9 mouse cellular contexts compared by ENCODE assay signal in the genomic region with DNA sequence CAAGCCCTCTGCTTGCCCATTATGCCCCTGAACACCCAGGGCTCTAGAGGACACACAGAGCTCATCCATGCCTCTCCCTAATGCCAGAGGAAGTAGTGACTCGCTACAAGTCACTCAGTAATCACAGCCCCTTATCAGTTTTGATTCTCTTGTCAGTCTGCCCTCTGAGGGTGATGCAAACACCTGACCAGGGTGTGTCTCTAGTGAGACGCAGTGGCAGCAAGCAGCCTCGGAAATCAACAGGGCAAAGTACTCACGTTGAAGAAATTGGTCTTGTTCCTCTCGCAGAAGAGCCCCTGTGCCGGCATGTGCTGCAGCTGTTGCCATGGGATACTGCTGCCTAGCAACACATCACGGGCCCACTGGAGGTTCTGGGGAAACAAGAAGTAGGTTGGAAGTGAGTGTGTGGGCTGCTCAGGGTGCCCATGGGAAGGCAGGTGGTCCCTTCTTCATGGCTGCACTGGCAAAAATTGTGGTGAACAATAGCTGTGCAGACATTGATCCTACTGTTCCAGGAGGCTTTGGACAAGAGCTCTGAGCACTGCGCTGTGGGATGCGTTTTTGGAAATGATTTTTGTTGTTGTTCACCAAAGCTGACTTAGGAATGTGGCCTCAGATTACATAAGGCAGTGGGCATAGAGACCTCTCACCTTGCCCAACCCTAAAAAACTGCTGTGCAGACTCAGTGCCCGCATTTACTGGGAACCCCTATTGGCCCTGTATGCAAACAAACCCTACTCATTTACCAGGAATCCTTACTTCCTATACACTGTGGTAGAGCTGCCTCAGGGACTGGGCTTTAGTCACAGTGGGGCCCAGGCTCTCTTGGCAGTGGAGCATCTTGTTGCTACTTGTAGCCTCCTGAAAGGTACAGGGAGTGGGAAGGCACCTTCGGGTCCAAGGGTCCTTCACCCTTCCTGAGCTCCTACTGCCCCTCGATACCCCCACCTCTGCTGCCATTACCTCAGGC. TPM values are rescaled to one million over a fixed set of nuclear protein-coding genes. Genes with fewer than 3 reads are reported as not detected.
DNase-seq lines count a peak whose midpoint lies in the region; ATAC-seq lines count a peak whose summit lies in the region.
"Had no signal": no experiment of that assay in that cellular context is flagged by ENCODE, and none has a peak within 500 bp of the region (broad histone marks: within the 10 kb centered on the region; RNA-seq: fewer than 3 reads in every experiment).

No protein-coding gene starts in this region.

- H3K9ac ChIP-seq in neural tube, embryonic 14.5 days (replicated peaks; ENCODE audit: low read depth, low read length): no peak overlapping the region

- 45% methylated on average over 12 of the region's 12 CpGs for WGBS in neural tube, embryonic 14.5 days

- peaks cover 17% of the 10 kb centered on the region for H3K4me1 ChIP-seq in neural tube, embryonic 14.5 days (ENCODE audit: control insufficient read depth, insufficient read depth, low read length)

- H3K4me3 ChIP-seq in neural tube, embryonic 14.5 days (ENCODE audit: low read depth, low read length): no peak overlapping the region
- H3K4me3 ChIP-seq: erythroblast, embryonic 14.5 days had no signal

- peak overlapping the region; percentile 28 for H3K27ac ChIP-seq in neural tube, embryonic 14.5 days (ENCODE audit: low read depth, low read length)

- H3K9me3 ChIP-seq in neural tube, embryonic 14.5 days (ENCODE audit: control insufficient read depth, low read length): no peaks in the 10 kb centered on the region

- peak; percentile 26; the same call in 1 of the 2 replicates for ATAC-seq in granulocyte monocyte progenitor cell, adult 5-6 weeks (replicated peaks; ENCODE audit: poor library complexity, severe bottlenecking)
- peak; percentile 91 for ATAC-seq in neural tube, embryonic 14.5 days (ENCODE audit: low read depth)

- H3K4me2 ChIP-seq in neural tube, embryonic 14.5 days (ENCODE audit: low read depth, low read length): no peak overlapping the region

- H3K36me3 ChIP-seq in neural tube, embryonic 14.5 days (ENCODE audit: control insufficient read depth, insufficient read depth, low read length): peaks cover 5% of the 10 kb centered on the region; the same call in 1 of the 2 replicates

- H3K27me3 ChIP-seq in neural tube, embryonic 14.5 days (ENCODE audit: control insufficient read depth, insufficient read depth, low read length): no peaks in the 10 kb centered on the region

- peak; percentile 86 for DNase-seq in heart, adult 11 months
- DNase-seq in heart, adult 9 months (ENCODE audit: low spot score in 2 of 2): no peak
- peak; percentile 73 to 89 for DNase-seq in left cerebral cortex, adult 8-10 months (ENCODE audit: low spot score in 2 of 2)
- DNase-seq in thymus, postnatal 0 days (ENCODE audit: low spot score): no peak
- DNase-seq in urinary bladder, postnatal 36 days (ENCODE audit: low spot score in 2 of 2): no peak
- no peak for DNase-seq in ovary, adult 18-20 months (ENCODE audit: low spot score)

RNA-seq across cellular contexts. Expression of a gene that starts 40.5 kb away (rescaled TPM):
- 0.26 TPM in 1 of 2 replicates, not detected in the other for total RNA-seq in granulocyte monocyte progenitor cell, adult 5-6 weeks (2014; fragmentation: Nextera tagmentation)
- not detected in 2 replicates for total RNA-seq in granulocyte monocyte progenitor cell, adult 5-6 weeks (2017)
- total RNA-seq in left cerebral cortex, adult 8-10 months (2022): 10 to 100 TPM in 2 of 4 experiments, 1 to 10 TPM in 2; 8.7 to 12.0 (median 10.3) TPM
- polyA plus RNA-seq in neural tube, embryonic 14.5 days (2014; fragmentation: Nextera tagmentation; extraction: Ambion mirVana): 9.8 and 12.3 TPM in 2 replicates
- polyA plus RNA-seq in thymus, postnatal 0 days (2015; fragmentation: Nextera tagmentation; extraction: Ambion mirVana): 1.9 and 2.9 TPM in 2 replicates

Comparison
In these comparisons a context has a peak if more than half of its experiments do, and no peak if none do; other contexts are left out.
1. DNase-seq: peak in heart, adult 11 months (single experiment) and left cerebral cortex, adult 8-10 months (2 of 2); none in heart, adult 9 months (0 of 2), thymus, postnatal 0 days (single experiment), urinary bladder, postnatal 36 days (0 of 2) and ovary, adult 18-20 months (single experiment).
2. RNA of a gene that starts 40.5 kb away (total RNA-seq): 8.7 to 12.0 TPM in left cerebral cortex, adult 8-10 months; 0.26 TPM in granulocyte monocyte progenitor cell, adult 5-6 weeks; every median in the first group is over 4 times any median in the second.